Mouse (Mus musculus) heart, postnatal 25 days (tissue): ENCODE measurements around the gene Fez2. TPM values are rescaled to one million over a fixed set of nuclear protein-coding genes. Genes with fewer than 3 reads are reported as not detected.

Experiments
- DNase-seq: peaks from one replicate; pipeline ENCODE4 v3.0.0; 2022; ENCODE audit warnings: low spot score
- intact Hi-C: fragments of 180-260 bp; cut with DNase I; formaldehyde crosslinking; loops from one replicate; pipeline ENCODE4 v1.15.1; 2025
- total RNA-seq, 2 experiments: library from RNA; stranded (reverse); gene quantifications; 2 replicates each; pipeline ENCODE4 v1.2.3; 2021

The Fez2 gene
- 10 to 100 TPM; 82.4 to 84.5 TPM for total RNA-seq

GRCm38 (mm10) chr17:78417381-78418281 lies at the start of gene Fez2:
Gene Fez2 (minus strand): TSS chr17:78418152.
- DNase-seq: peak; percentile 88
- intact Hi-C loops: loop anchor here (5.0 kb wide), 2 partner anchors 50 to 220 kb away; no protein-coding TSS in a partner anchor

DNA sequence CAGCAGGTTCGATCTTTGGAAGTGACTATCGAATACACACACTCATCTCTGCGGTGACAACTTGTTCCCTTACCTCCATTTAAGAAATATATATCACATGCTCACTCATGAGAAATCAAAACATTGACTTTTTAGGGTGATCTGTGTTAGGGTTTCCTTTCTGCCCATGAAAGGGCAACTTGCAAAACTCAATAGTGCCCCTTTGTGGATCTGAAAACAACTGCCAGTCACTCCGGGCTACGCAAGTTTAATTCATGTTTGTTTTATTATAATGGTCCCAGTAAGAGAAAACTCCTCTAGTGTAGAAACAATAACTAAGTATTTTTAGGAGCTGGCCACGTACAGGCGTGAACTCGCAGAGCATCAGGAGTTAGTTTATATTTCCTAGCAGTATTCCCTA lies 47.5 kb upstream of the Fez2 start:
- intact Hi-C loops: no loop called here
- no peak for DNase-seq

GRCm38 (mm10) chr17:78465071-78465470 lies 47.1 kb upstream of the Fez2 start:
- DNase-seq: no peak
- intact Hi-C loops: no loop called here

DNA sequence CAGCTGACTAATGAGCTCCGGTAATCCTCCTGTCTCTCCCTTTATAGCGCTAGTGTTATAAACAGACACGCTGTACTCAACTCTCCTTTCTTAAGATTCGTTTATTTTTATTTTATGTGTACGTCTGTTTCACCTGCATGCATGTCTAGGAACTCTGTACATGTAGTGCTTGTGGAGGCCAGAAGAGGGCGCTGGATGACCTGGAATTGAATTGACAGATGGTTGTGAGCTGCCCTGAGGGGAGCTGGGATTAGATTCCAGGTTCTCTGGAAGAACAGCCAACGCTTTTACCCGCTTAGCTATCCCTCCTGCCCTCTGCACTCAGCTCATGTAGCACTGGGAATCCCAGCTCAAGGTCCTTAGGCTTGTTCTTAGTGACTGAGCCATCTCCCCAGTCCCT lies 42.2 kb upstream of the Fez2 start:
- intact Hi-C loops: no loop called here
- DNase-seq: no peak

DNA sequence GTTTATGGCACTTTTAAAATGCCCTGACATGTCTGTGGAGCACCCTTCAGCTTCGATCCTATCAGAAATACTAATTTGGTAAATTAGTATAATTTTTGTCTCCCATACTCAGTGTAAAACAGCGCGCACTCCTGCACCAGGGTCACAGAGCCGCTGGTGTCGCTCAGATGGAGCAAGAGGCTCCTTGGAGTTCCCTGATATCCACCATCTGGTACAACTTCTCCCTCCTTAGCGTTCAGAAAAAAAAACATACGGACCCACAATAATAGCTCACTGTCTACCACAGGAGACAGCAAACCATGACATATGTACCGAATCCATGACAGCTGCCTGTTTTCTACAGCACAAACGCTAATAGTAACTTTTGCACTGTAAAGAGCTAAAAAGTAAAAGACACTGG lies 37.6 kb upstream of the Fez2 start:
- DNase-seq: no peak
- intact Hi-C loops: loop anchor here (1.0 to 10.0 kb wide), 2 partner anchors 258 to 401 kb away; no protein-coding TSS in a partner anchor

- intact Hi-C loops: loop anchor here (1.0 to 10.0 kb wide), 2 partner anchors 258 to 400 kb away; no protein-coding TSS in a partner anchor
- DNase-seq: peak; percentile 28
Observed at GRCm38 (mm10) chr17:78455114-78455513, 37.2 kb upstream of the Fez2 start.

DNA sequence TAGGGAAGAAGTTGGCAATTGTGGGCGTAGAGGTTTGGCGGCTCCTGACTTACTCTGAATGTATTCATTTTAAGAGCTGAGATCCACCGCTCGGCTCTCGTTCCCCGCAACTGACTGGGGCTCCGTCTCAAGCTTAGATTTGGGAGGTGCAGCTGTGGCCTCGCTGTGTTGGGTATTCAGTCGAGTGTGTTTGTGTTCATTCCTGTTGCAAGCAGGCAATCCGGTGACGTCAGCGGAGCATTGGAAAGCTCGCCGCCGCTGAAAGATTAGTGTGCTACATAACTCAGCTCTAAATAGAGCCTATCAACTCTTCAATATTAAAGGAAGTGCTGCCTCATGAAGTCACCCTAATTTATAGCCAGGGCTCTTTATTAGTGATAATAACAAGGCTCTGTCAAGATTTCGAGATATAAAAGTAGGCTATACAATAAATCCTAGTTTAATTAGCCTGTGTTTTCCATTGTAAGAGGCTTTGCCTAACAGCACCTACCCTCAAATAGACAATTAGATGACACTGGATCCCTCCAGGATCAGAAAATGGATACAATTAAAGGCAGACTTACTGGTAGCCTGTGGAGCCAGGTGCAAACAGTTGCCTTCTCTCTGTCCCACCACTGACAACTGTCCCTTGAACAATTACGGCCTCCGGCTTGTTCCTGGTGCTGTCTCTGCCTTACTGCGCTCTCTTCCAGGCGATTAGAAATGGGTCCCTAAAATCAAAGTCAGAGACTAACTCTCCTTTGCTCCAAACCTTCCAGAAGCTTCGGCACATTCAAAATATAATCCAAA lies 36.4 kb upstream of the Fez2 start:
- no peak for DNase-seq
- intact Hi-C loops: loop anchor here (10.0 kb wide), 1 partner anchor 400 kb away; no protein-coding TSS in a partner anchor

DNA sequence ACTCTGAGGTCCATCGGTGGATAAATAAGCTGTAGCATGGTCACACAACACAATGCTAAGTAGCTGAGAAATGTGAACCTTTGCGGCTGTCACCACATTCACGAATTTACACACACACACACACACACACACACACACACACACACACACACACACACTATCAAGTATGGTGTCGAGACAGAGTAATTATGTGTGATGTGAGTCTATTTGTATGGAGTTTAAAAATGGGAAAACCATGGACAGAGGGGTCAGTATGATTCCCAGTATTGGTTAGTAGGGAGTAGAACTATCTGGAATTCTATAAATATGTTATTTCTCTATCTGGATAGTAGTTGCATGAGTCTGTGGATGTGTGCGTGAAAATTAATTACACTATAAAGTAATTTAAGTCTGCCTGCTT lies 35.6 kb upstream of the Fez2 start:
- intact Hi-C loops: loop anchor here (10.0 kb wide), 1 partner anchor 399 kb away; no protein-coding TSS in a partner anchor
- no peak for DNase-seq

DNA sequence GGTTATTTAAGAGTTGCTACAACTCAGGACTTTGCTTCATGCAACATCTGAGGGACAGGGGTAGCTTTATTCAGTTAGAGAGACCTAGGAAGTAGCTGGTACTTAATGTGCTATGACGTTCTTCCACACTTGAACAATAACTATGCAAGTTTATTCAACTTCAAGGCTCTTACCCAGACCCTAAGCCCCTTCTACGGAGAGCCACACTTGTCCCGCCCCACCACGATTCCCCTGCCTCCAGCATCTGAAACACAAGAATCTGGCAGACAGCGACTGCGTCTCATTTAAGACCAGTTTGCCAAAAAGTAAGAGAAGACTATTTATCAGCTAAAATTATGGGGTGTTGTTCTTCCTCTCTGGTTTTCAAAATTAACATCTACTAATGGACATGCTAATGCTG lies 33.9 kb upstream of the Fez2 start:
- DNase-seq: no peak
- intact Hi-C loops: loop anchor here (10.0 kb wide), 1 partner anchor 397 kb away; no protein-coding TSS in a partner anchor

DNA sequence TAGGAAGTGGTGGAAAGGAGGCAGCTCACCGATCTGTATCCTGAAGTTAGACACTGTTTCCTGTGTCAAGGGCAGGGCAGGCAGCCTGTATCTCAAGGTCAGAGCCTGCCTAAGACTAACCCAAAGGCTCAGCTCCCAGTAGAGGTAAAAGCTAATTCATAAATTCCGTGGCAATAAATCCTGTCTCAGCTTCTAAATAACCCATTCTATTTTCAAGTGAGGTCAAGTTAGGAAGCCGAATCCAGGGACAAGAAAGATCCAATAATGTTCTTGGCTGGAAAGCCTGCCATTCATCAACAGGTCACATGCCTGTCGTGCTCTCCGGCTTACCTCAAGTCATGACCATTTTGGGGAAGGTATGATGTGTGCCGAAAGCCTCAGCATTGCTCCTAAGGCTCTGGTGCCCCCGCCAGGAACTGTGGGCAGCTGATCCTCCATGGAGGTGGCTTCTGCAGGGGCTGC lies 33.4 kb upstream of the Fez2 start:
- DNase-seq: no peak
- intact Hi-C loops: loop anchor here (10.0 kb wide), 1 partner anchor 397 kb away; no protein-coding TSS in a partner anchor

DNA sequence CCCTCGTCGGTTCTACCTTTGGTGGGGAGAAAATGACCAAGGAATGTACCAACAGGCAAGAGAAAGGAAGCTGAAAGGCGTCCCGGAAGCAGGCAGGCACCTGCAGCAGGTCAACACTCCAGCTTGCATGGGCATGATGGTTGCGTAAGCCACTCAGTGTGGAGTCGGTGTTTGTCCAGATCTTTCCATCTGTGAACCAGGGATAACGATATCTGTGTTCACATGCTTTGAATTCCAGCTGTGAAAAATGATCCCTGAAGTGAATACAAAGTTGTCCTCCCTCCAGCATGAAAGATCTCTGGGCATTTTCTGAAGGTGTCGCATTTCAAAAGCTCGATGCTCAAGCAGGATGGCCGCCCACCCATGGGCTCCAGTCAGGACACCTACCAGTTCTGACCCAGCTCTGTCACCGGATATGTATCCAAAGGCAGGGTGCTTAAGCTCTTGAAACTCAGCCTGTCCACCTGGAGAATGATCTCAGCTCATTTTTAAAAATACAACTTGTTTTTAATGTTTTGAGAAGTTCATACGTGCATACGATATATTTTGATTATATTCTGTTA lies 31.8 kb upstream of the Fez2 start:
- no peak for DNase-seq
- intact Hi-C loops: loop anchor here (10.0 kb wide), 1 partner anchor 395 kb away; no protein-coding TSS in a partner anchor

DNA sequence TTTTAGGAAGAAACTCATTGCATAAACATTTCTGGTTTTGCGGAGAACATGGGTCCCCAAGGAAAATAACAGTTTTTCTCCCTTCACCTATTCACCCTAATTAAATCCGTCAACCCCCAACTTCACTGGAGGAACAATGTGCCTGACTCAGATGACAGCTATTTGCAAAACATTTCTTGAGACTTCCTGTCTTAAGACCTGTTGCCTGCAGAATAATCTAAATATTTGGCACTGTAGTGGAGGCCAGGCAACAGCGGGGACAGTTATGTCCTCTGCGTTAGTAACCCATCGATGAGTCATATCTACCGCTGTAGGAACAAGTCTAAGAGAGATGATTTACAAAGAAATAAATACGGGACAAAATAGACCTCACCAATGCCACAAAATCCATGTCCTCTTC lies 26.9 kb upstream of the Fez2 start:
- intact Hi-C loops: no loop called here
- no peak for DNase-seq

DNA sequence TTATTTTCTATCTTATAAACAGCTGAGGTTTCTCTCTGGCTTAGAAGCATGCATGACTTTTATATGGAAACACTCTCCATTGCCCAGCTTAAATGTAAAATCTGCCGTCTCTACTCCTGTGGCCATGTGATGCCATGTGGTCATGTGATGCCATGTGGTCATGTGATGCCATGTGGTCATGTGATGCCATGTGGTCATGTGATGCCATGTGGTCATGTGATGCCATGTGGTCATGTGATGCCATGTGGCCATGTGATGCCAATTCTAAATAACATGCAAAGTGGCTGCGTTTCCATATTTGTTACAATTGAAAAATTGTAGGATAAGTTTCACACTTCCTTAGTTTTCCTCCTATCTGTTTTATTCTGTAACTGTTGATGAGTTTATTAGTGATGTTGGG lies 22.8 kb upstream of the Fez2 start:
- intact Hi-C loops: no loop called here

GRCm38 (mm10) chr17:78437161-78437560 lies 19.2 kb upstream of the Fez2 start:
- intact Hi-C loops: no loop called here
- no peak for DNase-seq

More for the DNA sequence above, 22.8 kb upstream of the Fez2 start:
- DNase-seq: no peak

DNA sequence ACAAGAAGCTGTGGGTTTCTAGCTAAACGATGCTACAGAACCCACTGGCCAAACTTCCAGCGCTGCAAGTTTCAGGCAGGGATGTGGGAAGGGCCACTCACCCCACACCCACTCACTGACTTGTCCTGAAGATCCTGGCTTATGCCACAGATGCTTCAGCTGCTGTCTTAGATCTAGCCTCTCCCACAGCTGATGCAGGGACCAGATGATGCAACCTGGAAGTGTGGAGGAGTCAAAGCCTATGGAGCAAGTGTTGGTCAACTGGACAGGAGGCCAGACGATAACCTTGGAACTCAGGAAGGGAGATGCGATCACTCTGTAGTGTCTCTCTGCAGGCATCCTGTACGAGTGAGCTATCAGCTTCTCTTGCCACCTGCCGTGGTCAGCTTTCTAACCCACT lies 17.7 kb upstream of the Fez2 start:
- intact Hi-C loops: no loop called here
- no peak for DNase-seq

- intact Hi-C loops: loop anchor here (1.0 to 5.0 kb wide), 2 partner anchors 72 to 237 kb away; no protein-coding TSS in a partner anchor
Observed at GRCm38 (mm10) chr17:78434746-78435145, 16.8 kb upstream of the Fez2 start.

GRCm38 (mm10) chr17:78430374-78430773 lies 12.4 kb upstream of the Fez2 start:
- DNase-seq: no peak
- intact Hi-C loops: loop anchor here (5.0 kb wide), 1 partner anchor 68 kb away; no protein-coding TSS in a partner anchor

More at GRCm38 (mm10) chr17:78434746-78435145, 16.8 kb upstream of the Fez2 start:
- DNase-seq: no peak

DNA sequence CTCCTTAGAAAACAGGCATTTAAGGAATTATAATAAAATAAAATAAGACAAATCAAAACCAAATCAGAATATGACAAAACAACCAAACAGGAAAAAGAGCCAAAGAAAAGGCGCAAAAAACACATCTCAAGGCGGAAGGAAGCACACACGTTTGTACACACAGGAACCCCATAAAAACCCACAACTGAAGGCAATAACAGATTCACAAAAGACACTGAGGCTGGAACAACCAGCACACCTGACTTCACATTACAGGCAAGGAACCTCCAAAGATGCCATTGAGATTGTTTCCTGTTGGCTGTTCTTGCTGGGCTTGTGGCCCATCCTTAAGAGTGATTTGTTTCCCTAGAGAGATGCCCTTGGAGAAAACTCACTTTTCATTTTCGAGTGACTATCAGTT lies 11.1 kb upstream of the Fez2 start:
- DNase-seq: no peak
- intact Hi-C loops: no loop called here

DNA sequence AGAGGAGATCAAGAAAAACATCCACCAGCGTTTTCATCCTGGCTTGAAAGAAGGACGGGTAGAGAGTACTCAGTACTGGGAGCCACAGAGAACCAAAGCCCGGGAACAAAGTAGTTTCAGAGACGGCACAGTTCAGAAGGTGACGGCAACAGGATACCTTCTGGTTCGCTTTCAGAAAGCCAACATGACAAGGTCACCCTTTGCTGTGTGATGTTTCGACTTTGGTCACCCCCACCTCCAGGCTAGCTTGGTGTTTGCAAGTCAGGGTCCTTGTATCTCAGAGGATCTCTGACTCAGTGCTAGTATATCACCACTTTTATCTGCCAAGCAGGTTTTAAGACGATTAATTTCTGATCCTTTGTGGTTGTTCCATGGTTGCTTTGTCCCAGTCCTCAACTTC lies 7.1 kb upstream of the Fez2 start:
- intact Hi-C loops: no loop called here

DNA sequence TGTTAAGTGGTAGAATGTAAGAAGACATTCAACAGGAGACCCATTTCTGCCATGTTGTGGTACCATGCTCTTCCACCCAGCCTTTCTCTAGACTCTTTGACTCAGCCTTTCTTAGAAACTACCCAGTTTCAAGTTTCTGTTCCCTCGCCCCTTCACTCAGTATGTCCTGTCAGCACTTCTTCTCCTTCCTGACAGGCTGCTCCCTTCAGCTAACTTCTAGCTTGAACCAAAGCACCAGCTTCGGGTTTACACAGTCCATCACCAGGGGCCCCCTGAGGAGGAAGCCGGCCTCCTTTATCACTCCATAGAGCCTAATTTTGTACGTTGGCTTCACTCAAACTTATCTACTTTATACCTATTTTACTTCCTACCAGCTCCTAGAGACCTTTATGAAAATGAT lies 1.3 kb upstream of the Fez2 start:
- intact Hi-C loops: loop anchor here (5.0 kb wide), 2 partner anchors 52 to 222 kb away; no protein-coding TSS in a partner anchor
- no peak for DNase-seq

More for the DNA sequence above, 7.1 kb upstream of the Fez2 start:
- no peak for DNase-seq
